Mouse (Mus musculus) forebrain, embryonic 11.5 days (tissue): ENCODE results near the gene Ankdd1b. TPM values are rescaled to one million over a fixed set of nuclear protein-coding genes. Genes with fewer than 3 reads are reported as not detected.

Experiments used
- ATAC-seq: fragments of 200-750 bp; cut with Nextera tagmentation; replicated peaks from 2 replicates; pipeline ENCODE4 v1.8.0; 2017; ENCODE audit warnings: moderate TSS enrichment; ENCODE audit not compliant: low FRiP score
- DNase-seq: peaks from one replicate; pipeline ENCODE4 v3.0.0-alpha.2; 2017; ENCODE audit warnings: low spot score
- H3K27ac ChIP-seq: fragments of 300-500 bp; sonication (generic); 2 replicates; pipeline ENCODE4 v1.5.1; 2014; ENCODE audit warnings: low read depth, low read length
- H3K27me3 ChIP-seq: fragments of 300-500 bp; sonication (generic); 2 replicates; pipeline ENCODE4 v1.6.1; 2014; ENCODE audit warnings: mild to moderate bottlenecking, low read length, mixed read lengths; ENCODE audit not compliant: control insufficient read depth, insufficient read depth
- H3K36me3 ChIP-seq: fragments of 300-500 bp; sonication (generic); 2 replicates; pipeline ENCODE4 v1.6.1; 2014; ENCODE audit warnings: mild to moderate bottlenecking, low read length, moderate library complexity, mixed read lengths; ENCODE audit not compliant: control insufficient read depth, insufficient read depth
- H3K4me1 ChIP-seq: fragments of 300-500 bp; sonication (generic); replicated peaks from 2 replicates; pipeline ENCODE4 v1.6.1; 2014; ENCODE audit warnings: low read length, mixed read lengths; ENCODE audit not compliant: control insufficient read depth, insufficient read depth
- H3K4me2 ChIP-seq: fragments of 300-500 bp; sonication (generic); 2 replicates; pipeline ENCODE4 v1.6.1; 2014; ENCODE audit warnings: low read depth, mild to moderate bottlenecking, low read length, moderate library complexity, mixed read lengths; ENCODE audit not compliant: severe bottlenecking
- H3K4me3 ChIP-seq: fragments of 300-500 bp; sonication (generic); 2 replicates; pipeline ENCODE4 v1.5.1; 2014; ENCODE audit warnings: low read depth, low read length
- H3K9ac ChIP-seq: fragments of 300-500 bp; sonication (generic); 2 replicates; pipeline ENCODE4 v1.6.1; 2014; ENCODE audit warnings: low read length
- H3K9me3 ChIP-seq: fragments of 300-500 bp; sonication (generic); 2 replicates; pipeline ENCODE4 v1.6.1; 2016; ENCODE audit warnings: low read length, mixed read lengths; ENCODE audit not compliant: control insufficient read depth
- WGBS: fragments of 180-500 bp; shearing (Covaris S2); extraction: QIAGEN DNeasy Blood & Tissue Kit; methylation state at CpG from one replicate; pipeline ENCODE4 v1.1.7; 2014; 5-methylcytosine and 5-hydroxymethylcytosine counted together
- polyA plus RNA-seq: library from polyadenylated mRNA; unstranded; fragments of >200 nt; fragmentation: Nextera tagmentation; extraction: Ambion mirVana; gene quantifications from 2 replicates; pipeline ENCODE4 v1.2.1, GENCODE M21; 2014

The Ankdd1b gene
- polyA plus RNA-seq, 1 experiment from 2014 or later, result not detected

DNA sequence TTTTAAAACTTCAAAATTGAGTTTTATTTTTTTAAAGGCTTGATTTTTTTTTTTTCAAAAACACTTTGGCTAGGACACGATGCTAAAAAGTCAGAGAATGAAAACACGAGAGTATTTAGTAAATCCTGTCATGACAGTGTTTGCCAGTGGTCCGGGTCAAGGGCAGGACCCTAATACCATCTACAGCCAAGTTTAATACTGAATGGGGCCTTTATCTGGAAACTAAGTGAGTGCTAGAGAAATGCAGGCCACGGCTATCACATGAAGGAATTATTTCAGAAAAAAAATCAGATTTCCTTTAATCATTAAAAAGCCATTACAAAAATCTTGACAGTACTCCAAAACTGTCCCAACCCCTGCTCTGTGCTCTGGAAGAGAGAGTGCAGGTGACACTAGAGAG, 34.7 kb upstream of the Ankdd1b start:
- no peak overlapping the region for H3K4me2 ChIP-seq
- no peaks in the 10 kb centered on the region for H3K27me3 ChIP-seq
- no peak overlapping the region for H3K9ac ChIP-seq
- ATAC-seq, result no peak
- H3K9me3 ChIP-seq, result no peaks in the 10 kb centered on the region
- no peaks in the 10 kb centered on the region for H3K4me1 ChIP-seq
- no peaks in the 10 kb centered on the region for H3K36me3 ChIP-seq
- H3K4me3 ChIP-seq, result no peak overlapping the region
- WGBS, result 89% methylated on average over 4 of the region's 4 CpGs
- DNase-seq, result no peak
- H3K27ac ChIP-seq, result no peak overlapping the region

DNA sequence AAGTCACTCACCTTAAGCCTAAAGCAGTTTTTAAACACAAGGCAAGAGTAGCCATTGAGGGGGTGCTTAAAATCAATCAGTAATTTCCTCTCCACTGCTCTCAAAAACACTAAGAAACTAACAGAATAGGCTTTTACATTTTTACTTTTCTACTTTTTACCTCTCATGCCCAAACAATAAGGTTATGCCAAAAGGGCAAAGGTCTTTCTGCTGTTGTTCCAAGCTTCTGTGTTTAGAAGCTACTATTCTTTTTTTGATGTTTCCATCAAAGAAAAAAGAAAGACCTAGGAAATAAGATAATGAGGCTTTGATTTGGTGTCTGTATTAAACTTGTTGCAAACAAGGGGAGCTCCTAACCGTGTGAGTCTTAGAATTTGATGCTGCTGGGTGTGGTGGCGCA, 28.9 kb upstream of the Ankdd1b start:
- 79% methylated on average over 2 of the region's 2 CpGs for WGBS
- H3K9me3 ChIP-seq, result no peaks in the 10 kb centered on the region
- no peaks in the 10 kb centered on the region for H3K4me1 ChIP-seq
- no peak overlapping the region for H3K27ac ChIP-seq
- H3K9ac ChIP-seq, result no peak overlapping the region
- no peaks in the 10 kb centered on the region for H3K36me3 ChIP-seq
- no peak overlapping the region for H3K4me2 ChIP-seq
- no peak overlapping the region for H3K4me3 ChIP-seq
- ATAC-seq (no peak), DNase-seq (no peak)
- H3K27me3 ChIP-seq, result no peaks in the 10 kb centered on the region

DNA sequence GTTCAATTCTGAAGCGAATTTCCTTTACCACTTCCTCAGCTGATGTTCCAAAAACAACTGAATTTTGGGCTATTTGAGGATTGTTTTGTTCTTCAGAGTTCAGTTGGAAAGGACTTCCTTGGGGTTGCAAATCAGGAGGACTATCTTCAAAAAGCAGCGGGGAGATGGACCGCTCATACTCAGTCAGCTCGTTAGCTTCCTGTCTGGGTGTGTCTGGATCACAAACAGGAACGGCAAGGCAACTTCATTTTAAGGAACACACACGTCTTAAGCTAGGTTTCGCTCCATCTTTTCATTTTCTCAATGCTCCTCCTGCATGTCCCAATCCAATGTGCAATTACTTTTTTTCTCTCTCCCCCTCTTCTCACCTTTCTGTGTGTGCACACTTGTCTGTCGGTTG, 25.6 kb upstream of the Ankdd1b start:
- ATAC-seq (no peak), DNase-seq (no peak)
- WGBS, result 84% methylated on average over 8 of the region's 8 CpGs
- H3K27me3 ChIP-seq, result no peaks in the 10 kb centered on the region
- no peaks in the 10 kb centered on the region for H3K9me3 ChIP-seq
- no peaks in the 10 kb centered on the region for H3K36me3 ChIP-seq
- no peak overlapping the region for H3K4me3 ChIP-seq
- H3K4me1 ChIP-seq, result no peaks in the 10 kb centered on the region
- no peak overlapping the region for H3K9ac ChIP-seq
- no peak overlapping the region for H3K4me2 ChIP-seq
- H3K27ac ChIP-seq, result no peak overlapping the region

DNA sequence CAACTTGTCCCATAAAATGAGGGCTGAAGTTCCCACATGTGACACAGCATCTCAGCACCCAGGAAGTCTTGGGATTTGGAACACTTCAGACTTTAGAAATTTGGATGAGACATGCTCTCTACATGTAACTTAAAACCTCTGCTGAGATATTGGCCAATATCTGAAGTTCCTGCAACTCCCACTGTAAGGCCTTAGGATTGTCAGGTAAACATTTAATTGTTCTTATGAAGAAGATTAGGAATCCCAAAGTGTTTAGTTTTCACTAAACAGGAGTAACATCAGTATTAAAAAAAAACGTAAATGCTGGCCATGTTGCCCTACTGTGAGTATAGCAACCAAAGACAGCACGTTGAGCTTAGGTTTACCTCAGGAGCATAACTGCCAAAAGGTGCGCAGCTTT, 19.4 kb upstream of the Ankdd1b start, which contains the start of gene Gm17622:
TSS of gene Gm17622 (plus strand) at position 301 of the 400 bp plus-strand sequence.
- H3K27me3 ChIP-seq, result no peaks in the 10 kb centered on the region
- no peak within 1 kb of the TSS for H3K27ac ChIP-seq
- H3K4me1 ChIP-seq, result no peaks in the 10 kb centered on the region
- peaks cover 2% of the 10 kb centered on the region; the same call in 1 of the 2 replicates for H3K36me3 ChIP-seq
- H3K9me3 ChIP-seq, result no peaks in the 10 kb centered on the region
- ATAC-seq (no peak), DNase-seq (no peak)
- H3K4me3 ChIP-seq, result no peak within 1 kb of the TSS
- no peak within 1 kb of the TSS for H3K4me2 ChIP-seq
- no peak within 1 kb of the TSS for H3K9ac ChIP-seq
- WGBS, result 91% methylated on average over 3 of the region's 3 CpGs

DNA sequence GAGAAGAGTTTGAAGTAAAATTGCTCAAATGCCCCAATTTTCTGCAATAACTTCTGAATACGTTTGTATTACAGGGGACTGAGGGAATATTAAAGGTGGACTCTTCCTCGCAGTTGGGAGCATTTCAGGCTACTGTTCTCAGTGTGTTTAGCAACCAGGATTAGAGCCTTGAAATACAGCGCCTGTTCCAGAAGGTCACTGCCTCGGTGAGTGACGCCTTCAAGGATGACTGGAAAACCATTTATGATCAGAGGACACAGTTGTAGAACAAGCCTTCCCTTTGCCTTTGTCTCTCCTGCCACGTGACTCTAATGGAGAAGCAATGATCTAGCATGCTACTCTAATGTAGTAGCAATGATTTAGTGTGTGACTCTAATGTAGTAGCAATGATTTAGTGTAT, 17.0 kb upstream of the Ankdd1b start:
- Histone ChIP-seq H3K9me3 (no peaks in the 10 kb centered on the region), H3K27me3 (no peaks in the 10 kb centered on the region), H3K4me2 (no peak overlapping the region), H3K27ac (no peak overlapping the region), H3K4me1 (no peaks in the 10 kb centered on the region), H3K4me3 (no peak overlapping the region), H3K36me3 (peaks cover 2% of the 10 kb centered on the region; the same call in 1 of the 2 replicates), H3K9ac (no peak overlapping the region)
- DNase-seq (no peak), ATAC-seq (no peak)
- 91% methylated on average over 6 of the region's 6 CpGs for WGBS

DNA sequence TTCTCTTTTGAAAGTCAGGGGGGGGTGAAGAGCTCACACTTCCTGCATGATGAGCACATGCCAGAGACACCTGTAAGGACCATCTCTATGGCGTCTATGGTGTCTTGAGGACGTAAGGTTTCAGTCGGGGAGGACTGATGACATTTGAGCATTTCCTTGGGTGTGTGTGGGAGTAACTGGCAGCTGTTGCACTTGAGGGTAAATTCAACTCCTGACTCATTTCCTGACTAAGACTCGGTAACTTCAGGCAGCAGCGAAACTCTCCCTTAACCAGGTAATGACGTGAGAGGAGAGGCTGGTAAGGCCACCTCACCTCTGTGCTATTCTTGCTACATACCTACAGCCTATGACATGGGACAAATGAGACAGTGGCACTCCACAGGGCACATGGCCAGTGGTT, 16.2 kb upstream of the Ankdd1b start:
- H3K9me3 ChIP-seq, result no peaks in the 10 kb centered on the region
- no peaks in the 10 kb centered on the region for H3K27me3 ChIP-seq
- H3K4me3 ChIP-seq, result no peak overlapping the region
- H3K27ac ChIP-seq, result no peak overlapping the region
- no peaks in the 10 kb centered on the region for H3K4me1 ChIP-seq
- peaks cover 2% of the 10 kb centered on the region; the same call in 1 of the 2 replicates for H3K36me3 ChIP-seq
- WGBS, result 92% methylated on average over 6 of the region's 6 CpGs
- no peak overlapping the region for H3K4me2 ChIP-seq
- no peak overlapping the region for H3K9ac ChIP-seq
- DNase-seq (no peak), ATAC-seq (no peak)

DNA sequence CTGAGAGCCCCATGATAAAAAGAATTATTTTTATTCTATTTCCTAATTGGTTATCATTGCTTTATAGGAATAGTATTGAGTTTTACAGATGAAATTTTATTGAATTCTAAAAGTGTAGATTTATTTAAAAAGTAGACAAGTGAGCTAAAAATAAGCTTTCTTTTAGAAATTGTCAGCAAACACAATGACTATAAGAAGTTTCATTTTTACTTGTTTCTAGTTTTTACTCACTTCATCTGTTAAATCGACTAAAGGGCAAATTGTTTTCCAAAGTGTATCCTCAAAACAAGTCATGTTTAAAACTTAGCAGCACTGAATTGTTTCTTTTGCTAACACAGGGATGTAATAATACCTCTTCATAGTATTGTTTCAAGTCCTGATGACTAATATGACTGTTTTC, 8.0 kb upstream of the Ankdd1b start:
- Histone ChIP-seq H3K36me3 (no peaks in the 10 kb centered on the region), H3K4me3 (no peak overlapping the region), H3K9me3 (no peaks in the 10 kb centered on the region), H3K4me1 (no peaks in the 10 kb centered on the region), H3K27ac (no peak overlapping the region), H3K4me2 (no peak overlapping the region), H3K9ac (no peak overlapping the region), H3K27me3 (no peaks in the 10 kb centered on the region)
- no peak for DNase-seq
- WGBS, result 92% methylated on average over 1 of the region's 1 CpGs
- no peak for ATAC-seq

DNA sequence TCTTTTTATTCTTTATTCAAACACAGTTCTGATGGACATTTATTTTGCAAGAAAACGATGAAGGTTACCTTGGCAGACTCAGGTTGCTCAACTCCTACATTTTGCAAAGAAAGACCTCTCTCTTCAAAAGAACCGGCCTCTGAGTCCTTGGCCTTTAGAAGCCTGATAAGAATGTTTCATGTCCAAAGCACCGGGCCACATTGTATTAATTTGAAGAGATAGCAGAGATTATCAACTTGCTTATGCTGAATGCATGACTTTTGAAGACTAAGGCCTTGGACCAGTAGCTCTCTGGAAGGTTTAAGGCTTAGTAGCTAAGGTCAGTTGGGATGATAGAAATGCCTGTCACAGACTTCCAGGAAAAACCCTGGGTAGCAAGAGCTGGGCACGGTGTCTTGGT, 6.2 kb upstream of the Ankdd1b start:
- no peaks in the 10 kb centered on the region for H3K9me3 ChIP-seq

DNA sequence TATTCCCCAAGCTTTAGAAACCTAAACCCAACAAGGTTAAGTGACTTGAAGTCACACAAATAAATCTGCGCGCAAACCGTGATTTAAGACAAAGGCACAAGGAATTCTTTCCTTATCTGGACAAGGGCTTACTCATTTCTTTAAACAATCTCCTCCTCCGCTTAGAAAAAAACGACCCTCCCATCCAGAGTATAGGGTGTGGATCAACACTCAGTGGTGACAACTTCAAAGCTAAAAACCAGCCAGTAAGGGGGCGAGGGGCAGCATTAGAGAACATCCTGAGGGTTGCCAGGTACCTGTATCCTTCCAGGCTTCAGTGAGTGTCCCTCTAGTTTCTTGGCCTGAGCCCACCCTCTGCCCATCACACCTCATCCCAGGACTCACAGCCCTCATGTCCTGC, 442 bp downstream of the Ankdd1b start:
- DNase-seq (no peak), ATAC-seq (no peak)
- Histone ChIP-seq H3K27me3 (no peaks in the 10 kb centered on the region), H3K4me2 (no peak overlapping the region), H3K9me3 (no peaks in the 10 kb centered on the region), H3K27ac (no peak overlapping the region), H3K4me3 (no peak overlapping the region), H3K36me3 (no peaks in the 10 kb centered on the region), H3K9ac (no peak overlapping the region), H3K4me1 (no peaks in the 10 kb centered on the region)
- WGBS, result 95% methylated on average over 6 of the region's 6 CpGs

More for the DNA sequence above, 6.2 kb upstream of the Ankdd1b start:
- no peaks in the 10 kb centered on the region for H3K4me1 ChIP-seq
- no peak overlapping the region for H3K4me3 ChIP-seq
- WGBS, result 90% methylated on average over 4 of the region's 4 CpGs
- H3K27me3 ChIP-seq, result no peaks in the 10 kb centered on the region
- no peak overlapping the region for H3K4me2 ChIP-seq
- ATAC-seq (no peak), DNase-seq (no peak)
- H3K36me3 ChIP-seq, result no peaks in the 10 kb centered on the region
- no peak overlapping the region for H3K9ac ChIP-seq
- H3K27ac ChIP-seq, result no peak overlapping the region
